Mouse (Mus musculus) testis, adult 10 weeks (tissue): Measurements from ENCODE around the gene Ndufc2. TPM values are rescaled to one million over a fixed set of nuclear protein-coding genes. Genes with fewer than 3 reads are reported as not detected.

Source experiments
- polyA plus RNA-seq: library from polyadenylated mRNA; stranded (reverse); fragments of 350-450 nt; fragmentation: Illumina TruSeq; extraction: RNeasy Lipid Tissue Mini Kit (QIAGEN cat#74804); gene quantifications from one replicate; pipeline ENCODE4 v1.2.3, GENCODE M21; 2014; ENCODE audit warnings: low read depth, low replicate concordance

Ndufc2 gene
- 57.3 TPM for polyA plus RNA-seq

GRCm38 (mm10) chr7:97399960-97400715, at the start of gene Ndufc2:
Gene Ndufc2, plus strand, starts transcription at chr7:97400003.

GRCm38 (mm10) chr7:97416906-97417777, 17.3 kb downstream of the Ndufc2 start, which contains the start of gene Thrsp:
Gene Thrsp, minus strand, starts transcription at chr7:97417730.

GRCm38 (mm10) chr7:97451023-97451422, 51.2 kb downstream of the Ndufc2 start, which contains the start of gene Kctd14:
Gene Kctd14, plus strand, starts transcription at chr7:97451323.

Other genes starting within 250 kb of the Ndufc2 start
- 0.21 TPM for gene Usp35, start 68.0 kb upstream of the Ndufc2 start, polyA plus RNA-seq
- gene Kctd21, start 67.7 kb upstream of the Ndufc2 start, polyA plus RNA-seq = 1.2 TPM
- 44.0 TPM for gene Alg8, start 28.4 kb upstream of the Ndufc2 start, polyA plus RNA-seq
- gene Thrsp, start 17.7 kb downstream of the Ndufc2 start, polyA plus RNA-seq = 0.71 TPM
- gene Kctd14, start 51.3 kb downstream of the Ndufc2 start, polyA plus RNA-seq = 23.3 TPM
- gene Ints4, start 81.0 kb downstream of the Ndufc2 start, polyA plus RNA-seq = 88.6 TPM
- 15.7 TPM for gene Aamdc, start 179.5 kb downstream of the Ndufc2 start, polyA plus RNA-seq
- gene Rsf1, start 179.9 kb downstream of the Ndufc2 start, polyA plus RNA-seq = 30.8 TPM